Comparison of ENCODE assay signal across 15 mouse cellular contexts in the genomic region with DNA sequence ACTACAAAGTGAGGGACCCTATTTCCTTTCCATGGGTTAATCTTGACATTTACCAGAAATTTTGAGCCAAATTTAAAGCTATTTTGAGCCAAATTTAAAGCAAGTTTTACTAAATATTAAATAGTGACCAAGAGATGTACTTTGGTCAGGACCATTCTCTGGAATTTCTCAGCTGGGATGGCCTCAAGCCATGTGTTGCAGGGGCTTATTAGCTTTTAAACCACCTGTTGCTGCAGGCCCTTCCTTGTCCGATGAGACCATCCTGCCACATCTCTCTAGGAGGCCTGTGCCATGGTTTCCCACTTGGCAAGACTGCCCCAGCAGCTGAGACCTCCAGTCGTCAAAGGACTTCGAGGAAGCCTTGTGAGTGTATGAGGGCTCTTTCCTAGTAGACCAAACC.
"Had no signal": no experiment of that assay in that cellular context is flagged by ENCODE, and none has a peak within 500 bp of the region (broad histone marks: within the 10 kb centered on the region; RNA-seq: fewer than 3 reads in every experiment).

No protein-coding gene starts in this region.

- H3K4me1 ChIP-seq: neural tube, embryonic 15.5 days; stomach, embryonic 15.5 days had no signal

- DNase-seq: retina, postnatal 1 day; right cerebral cortex, adult 18-20 months; right cerebral cortex, postnatal 14 days; right cerebral cortex, postnatal 25 days; right cerebral cortex, postnatal 4 days; spleen, adult 18-20 months; thymus, adult 18-20 months; thymus, adult 2 months; thymus, postnatal 14 days; thymus, postnatal 25 days; thymus, postnatal 36 days; thymus, postnatal 4 days had no signal

- H3K4me2 ChIP-seq: neural tube, embryonic 15.5 days; stomach, embryonic 15.5 days had no signal

- H3K36me3 ChIP-seq: neural tube, embryonic 15.5 days; stomach, embryonic 15.5 days had no signal

- H3K9me3 ChIP-seq: neural tube, embryonic 15.5 days; stomach, embryonic 15.5 days had no signal

- H3K27ac ChIP-seq: neural tube, embryonic 15.5 days; stomach, embryonic 15.5 days; stomach, postnatal 0 days had no signal

- H3K9ac ChIP-seq: neural tube, embryonic 15.5 days; stomach, embryonic 15.5 days had no signal

- H3K27me3 ChIP-seq: neural tube, embryonic 15.5 days; stomach, embryonic 15.5 days had no signal

- H3K4me3 ChIP-seq: neural tube, embryonic 15.5 days; stomach, embryonic 15.5 days had no signal
